Comparison of ENCODE assay signal across 21 mouse cellular contexts in the genomic region with DNA sequence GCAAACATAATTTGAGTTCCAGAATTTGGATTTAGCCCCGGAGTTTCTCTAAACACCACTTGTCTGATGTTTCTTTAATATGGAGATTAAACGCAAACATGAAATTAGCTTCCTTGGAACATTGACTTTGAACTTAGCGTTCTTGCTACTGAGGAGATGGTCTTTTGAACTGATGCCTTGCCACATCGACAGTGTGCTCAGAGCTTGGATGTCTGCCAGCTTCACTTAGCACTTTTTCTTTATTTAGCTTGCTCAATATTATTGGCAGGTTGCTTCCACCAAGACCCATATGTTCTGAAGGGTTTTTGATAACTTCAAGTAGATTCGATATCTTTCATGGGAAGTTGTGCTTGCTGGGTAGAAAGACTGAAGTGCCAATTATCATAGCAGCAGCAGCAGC.
DNase-seq lines count a peak whose midpoint lies in the region; ATAC-seq lines count a peak whose summit lies in the region.
"Had no signal": no experiment of that assay in that cellular context is flagged by ENCODE, and none has a peak within 500 bp of the region (broad histone marks: within the 10 kb centered on the region; RNA-seq: fewer than 3 reads in every experiment).

No protein-coding gene starts in this region.

- H3K27ac ChIP-seq in heart, embryonic 16.5 days (ENCODE audit: low read length): 0 out of 2 replicates have a peak overlapping the region, but pooled peaks have one; percentile 0
- no peak overlapping the region for H3K27ac ChIP-seq in midbrain, embryonic 14.5 days (replicated peaks; ENCODE audit: low read depth, low read length)
- H3K27ac ChIP-seq in midbrain, embryonic 10.5 days (replicated peaks): no peak overlapping the region
- H3K27ac ChIP-seq: embryonic facial prominence, embryonic 15.5 days; gastrocnemius, adult 2 months; hindbrain, embryonic 15.5 days; layer of hippocampus, adult 2 months; limb, embryonic 12.5 days; neural tube, embryonic 13.5 days had no signal

- H3K9ac ChIP-seq in heart, embryonic 16.5 days (ENCODE audit: low read length): no peak overlapping the region
- no peak overlapping the region for H3K9ac ChIP-seq in midbrain, embryonic 14.5 days (replicated peaks; ENCODE audit: low read length)
- H3K9ac ChIP-seq: embryonic facial prominence, embryonic 15.5 days; hindbrain, embryonic 15.5 days; limb, embryonic 12.5 days; neural tube, embryonic 13.5 days had no signal

- H3K4me3 ChIP-seq in heart, embryonic 16.5 days (ENCODE audit: low read length): no peak overlapping the region
- H3K4me3 ChIP-seq in midbrain, embryonic 14.5 days (replicated peaks; ENCODE audit: low read depth, low read length): no peak overlapping the region
- no peak overlapping the region for H3K4me3 ChIP-seq in midbrain, embryonic 10.5 days
- H3K4me3 ChIP-seq: embryonic facial prominence, embryonic 15.5 days; gastrocnemius, adult 2 months; hindbrain, embryonic 15.5 days; layer of hippocampus, adult 2 months; limb, embryonic 12.5 days; neural tube, embryonic 13.5 days had no signal

- peaks cover 5% of the 10 kb centered on the region; the same call in 1 of the 2 replicates for H3K4me1 ChIP-seq in heart, embryonic 16.5 days (ENCODE audit: control insufficient read depth, insufficient read depth, low read length)
- no peaks in the 10 kb centered on the region for H3K4me1 ChIP-seq in midbrain, embryonic 14.5 days (ENCODE audit: control insufficient read depth, insufficient read depth, low read length)
- peaks cover 3% of the 10 kb centered on the region for H3K4me1 ChIP-seq in midbrain, embryonic 10.5 days
- H3K4me1 ChIP-seq: embryonic facial prominence, embryonic 15.5 days; hindbrain, embryonic 15.5 days; limb, embryonic 12.5 days; neural tube, embryonic 13.5 days had no signal

- no peaks in the 10 kb centered on the region; the same call in 1 of the 2 replicates for H3K9me3 ChIP-seq in heart, embryonic 16.5 days (replicated peaks; ENCODE audit: control insufficient read depth, low read length)
- H3K9me3 ChIP-seq in midbrain, embryonic 14.5 days (ENCODE audit: control insufficient read depth, low read length): no peaks in the 10 kb centered on the region
- H3K9me3 ChIP-seq in midbrain, embryonic 10.5 days (replicated peaks): no peaks in the 10 kb centered on the region
- H3K9me3 ChIP-seq: embryonic facial prominence, embryonic 15.5 days; hindbrain, embryonic 15.5 days; limb, embryonic 12.5 days; neural tube, embryonic 13.5 days had no signal

- WGBS in heart, embryonic 16.5 days: 37% methylated on average over 5 of the region's 5 CpGs
- 65% methylated on average over 5 of the region's 5 CpGs for WGBS in midbrain, embryonic 14.5 days
- WGBS in midbrain, embryonic 10.5 days: 82% methylated on average over 5 of the region's 5 CpGs

- ATAC-seq in heart, embryonic 16.5 days (replicated peaks; ENCODE audit: extremely low read depth, insufficient read depth, low FRiP score): no peak
- ATAC-seq in midbrain, embryonic 14.5 days (ENCODE audit: low FRiP score, low TSS enrichment): no peak
- ATAC-seq: intestine, postnatal 0 days had no signal

- H3K27me3 ChIP-seq in heart, embryonic 16.5 days (ENCODE audit: control insufficient read depth, insufficient read depth, low read length): no peaks in the 10 kb centered on the region
- H3K27me3 ChIP-seq in midbrain, embryonic 14.5 days (ENCODE audit: control insufficient read depth, insufficient read depth, low read length): no peaks in the 10 kb centered on the region
- no peaks in the 10 kb centered on the region for H3K27me3 ChIP-seq in midbrain, embryonic 10.5 days (ENCODE audit: low read depth, poor library complexity, severe bottlenecking)
- H3K27me3 ChIP-seq: CH12.LX; embryonic facial prominence, embryonic 15.5 days; hindbrain, embryonic 15.5 days; limb, embryonic 12.5 days; neural tube, embryonic 13.5 days had no signal

- DNase-seq in cerebellum, postnatal 14 days: peak; percentile 17 to 29
- no peak for DNase-seq in cerebellum, adult 9-11 months
- no peak for DNase-seq in heart, postnatal 25 days (ENCODE audit: low spot score)
- peak; percentile 61 for DNase-seq in midbrain, embryonic 14.5 days
- DNase-seq in midbrain, embryonic 10.5 days (ENCODE audit: low spot score): no peak
- no peak for DNase-seq in testis, postnatal 10 days (ENCODE audit: low spot score)
- no peak for DNase-seq in embryo, embryonic 10.5 days (ENCODE audit: low spot score)
- DNase-seq: adrenal gland, postnatal 10 days; cerebellum, adult 18-20 months; gastrocnemius, adult 2 months; heart, postnatal 14 days; right cerebral cortex, postnatal 14 days; thymus, postnatal 25 days had no signal

- no peak overlapping the region for H3K4me2 ChIP-seq in heart, embryonic 16.5 days (ENCODE audit: low read depth, low read length)
- H3K4me2 ChIP-seq in midbrain, embryonic 14.5 days (ENCODE audit: low read length): no peak overlapping the region
- H3K4me2 ChIP-seq: embryonic facial prominence, embryonic 15.5 days; hindbrain, embryonic 15.5 days; limb, embryonic 12.5 days; neural tube, embryonic 13.5 days had no signal

- intact Hi-C loops in heart, postnatal 25 days (cut with DNase I): no loop called here

- H3K36me3 ChIP-seq in heart, embryonic 16.5 days (ENCODE audit: control insufficient read depth, insufficient read depth): no peaks in the 10 kb centered on the region
- H3K36me3 ChIP-seq in midbrain, embryonic 14.5 days (ENCODE audit: control insufficient read depth, insufficient read depth, low read length): no peaks in the 10 kb centered on the region
- no peaks in the 10 kb centered on the region for H3K36me3 ChIP-seq in midbrain, embryonic 10.5 days
- H3K36me3 ChIP-seq: embryonic facial prominence, embryonic 15.5 days; hindbrain, embryonic 15.5 days; limb, embryonic 12.5 days; neural tube, embryonic 13.5 days had no signal

Comparison
In these comparisons a context has a peak if more than half of its experiments do, and no peak if none do; other contexts are left out.
1. DNase-seq: peak in cerebellum, postnatal 14 days (2 of 2) and midbrain, embryonic 14.5 days (single experiment); none in cerebellum, adult 9-11 months (single experiment), heart, postnatal 25 days (single experiment), midbrain, embryonic 10.5 days (single experiment), testis, postnatal 10 days (single experiment) and embryo, embryonic 10.5 days (single experiment).